ENCODE assay signal across 9 mouse cellular contexts in the genomic region with DNA sequence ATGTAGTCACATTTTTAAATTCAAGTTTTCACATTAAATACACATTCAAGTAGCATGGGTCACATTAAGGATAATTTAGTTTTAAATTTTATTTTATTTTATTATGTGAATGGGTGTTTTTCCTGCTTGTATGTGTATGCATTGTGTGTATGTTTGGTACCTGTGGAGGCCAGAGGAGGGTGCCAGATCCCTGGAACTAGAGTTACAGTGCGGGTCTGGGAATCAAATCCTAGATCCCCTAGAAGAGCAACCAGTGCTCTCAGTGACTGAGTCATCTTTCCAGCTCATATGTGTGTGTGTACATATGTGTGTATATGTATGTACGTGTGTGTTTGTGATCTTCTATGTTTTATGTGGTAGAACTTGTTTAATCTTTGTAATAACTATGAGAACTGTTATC.
DNase-seq lines count a peak whose midpoint lies in the region; ATAC-seq lines count a peak whose summit lies in the region.
"Had no signal": no experiment of that assay in that cellular context is flagged by ENCODE, and none has a peak within 500 bp of the region (broad histone marks: within the 10 kb centered on the region; RNA-seq: fewer than 3 reads in every experiment).

No protein-coding gene starts in this region.

- no peak overlapping the region for H3K4me3 ChIP-seq in hindbrain, embryonic 11.5 days (ENCODE audit: low read depth, low read length)
- no peak overlapping the region for H3K4me3 ChIP-seq in hindbrain, embryonic 16.5 days (ENCODE audit: low read length)
- no peak overlapping the region for H3K4me3 ChIP-seq in midbrain, embryonic 14.5 days (replicated peaks; ENCODE audit: low read depth, low read length)
- H3K4me3 ChIP-seq in midbrain, embryonic 15.5 days, result no peak overlapping the region
- H3K4me3 ChIP-seq in stomach, embryonic 16.5 days (replicated peaks; ENCODE audit: low read length), result no peak overlapping the region
- H3K4me3 ChIP-seq: forebrain, embryonic 10.5 days had no signal

- 94% methylated on average over 2 of the region's 2 CpGs for WGBS in hindbrain, embryonic 11.5 days
- WGBS in hindbrain, embryonic 16.5 days, result 98% methylated on average over 2 of the region's 2 CpGs
- 95% methylated on average over 2 of the region's 2 CpGs for WGBS in midbrain, embryonic 14.5 days
- 96% methylated on average over 2 of the region's 2 CpGs for WGBS in midbrain, embryonic 15.5 days
- 90% methylated on average over 2 of the region's 2 CpGs for WGBS in stomach, embryonic 16.5 days

- no peak overlapping the region for H3K4me2 ChIP-seq in hindbrain, embryonic 11.5 days (replicated peaks; ENCODE audit: low read depth, low read length)
- H3K4me2 ChIP-seq in hindbrain, embryonic 16.5 days (ENCODE audit: low read length), result no peak overlapping the region
- no peak overlapping the region for H3K4me2 ChIP-seq in midbrain, embryonic 14.5 days (ENCODE audit: low read length)
- H3K4me2 ChIP-seq in midbrain, embryonic 15.5 days, result no peak overlapping the region
- H3K4me2 ChIP-seq in stomach, embryonic 16.5 days (ENCODE audit: low read depth, low read length), result no peak overlapping the region

- peak; percentile 26 for DNase-seq in hindbrain, embryonic 11.5 days (ENCODE audit: low spot score)
- DNase-seq in midbrain, embryonic 14.5 days, result peak; percentile 16
- DNase-seq in ZHBTc4 (ENCODE audit: low read depth, low spot score), result peak; percentile 33
- DNase-seq in layer of hippocampus, adult 8-10 months (ENCODE audit: low spot score in 2 of 2), result no peak
- DNase-seq: gastrocnemius, postnatal 36 days had no signal

- no peaks in the 10 kb centered on the region for H3K36me3 ChIP-seq in hindbrain, embryonic 11.5 days (ENCODE audit: control insufficient read depth, insufficient read depth, low read length)
- no peaks in the 10 kb centered on the region for H3K36me3 ChIP-seq in hindbrain, embryonic 16.5 days (ENCODE audit: control insufficient read depth, insufficient read depth, low read length)
- no peaks in the 10 kb centered on the region for H3K36me3 ChIP-seq in midbrain, embryonic 14.5 days (ENCODE audit: control insufficient read depth, insufficient read depth, low read length)
- H3K36me3 ChIP-seq in midbrain, embryonic 15.5 days (replicated peaks), result no peaks in the 10 kb centered on the region
- H3K36me3 ChIP-seq in stomach, embryonic 16.5 days (ENCODE audit: control insufficient read depth, insufficient read depth, low read length), result no peaks in the 10 kb centered on the region
- H3K36me3 ChIP-seq: forebrain, embryonic 10.5 days had no signal

- no peak overlapping the region for H3K9ac ChIP-seq in hindbrain, embryonic 11.5 days (ENCODE audit: low read depth, low read length)
- no peak overlapping the region for H3K9ac ChIP-seq in hindbrain, embryonic 16.5 days (ENCODE audit: low read depth, low read length)
- no peak overlapping the region for H3K9ac ChIP-seq in midbrain, embryonic 14.5 days (replicated peaks; ENCODE audit: low read length)
- no peak overlapping the region for H3K9ac ChIP-seq in midbrain, embryonic 15.5 days
- no peak overlapping the region for H3K9ac ChIP-seq in stomach, embryonic 16.5 days (ENCODE audit: low read length)

- no peaks in the 10 kb centered on the region for H3K4me1 ChIP-seq in hindbrain, embryonic 11.5 days (replicated peaks; ENCODE audit: control insufficient read depth, insufficient read depth, low read length)
- H3K4me1 ChIP-seq in hindbrain, embryonic 16.5 days (ENCODE audit: control insufficient read depth, insufficient read depth, low read depth, low read length), result no peaks in the 10 kb centered on the region
- H3K4me1 ChIP-seq in midbrain, embryonic 14.5 days (ENCODE audit: control insufficient read depth, insufficient read depth, low read length), result no peaks in the 10 kb centered on the region
- H3K4me1 ChIP-seq in midbrain, embryonic 15.5 days, result no peaks in the 10 kb centered on the region
- peaks cover 9% of the 10 kb centered on the region for H3K4me1 ChIP-seq in stomach, embryonic 16.5 days (ENCODE audit: control insufficient read depth, insufficient read depth, low read length)

- no peaks in the 10 kb centered on the region for H3K27me3 ChIP-seq in hindbrain, embryonic 11.5 days (ENCODE audit: control insufficient read depth, insufficient read depth, low read length)
- no peaks in the 10 kb centered on the region for H3K27me3 ChIP-seq in hindbrain, embryonic 16.5 days (replicated peaks; ENCODE audit: control insufficient read depth, insufficient read depth, low read length)
- no peaks in the 10 kb centered on the region for H3K27me3 ChIP-seq in midbrain, embryonic 14.5 days (ENCODE audit: control insufficient read depth, insufficient read depth, low read length)
- no peaks in the 10 kb centered on the region for H3K27me3 ChIP-seq in midbrain, embryonic 15.5 days (replicated peaks)
- H3K27me3 ChIP-seq in stomach, embryonic 16.5 days (ENCODE audit: control insufficient read depth, insufficient read depth, low read length), result no peaks in the 10 kb centered on the region

- ATAC-seq in hindbrain, embryonic 11.5 days (ENCODE audit: low FRiP score), result no peak
- ATAC-seq in hindbrain, embryonic 16.5 days, result no peak
- no peak for ATAC-seq in midbrain, embryonic 14.5 days (ENCODE audit: low FRiP score, low TSS enrichment)
- ATAC-seq in midbrain, embryonic 15.5 days (replicated peaks), result no peak
- ATAC-seq in stomach, embryonic 16.5 days (ENCODE audit: insufficient read depth, low FRiP score), result no peak

- H3K9me3 ChIP-seq in hindbrain, embryonic 11.5 days (ENCODE audit: control insufficient read depth, low read length), result no peaks in the 10 kb centered on the region
- no peaks in the 10 kb centered on the region for H3K9me3 ChIP-seq in hindbrain, embryonic 16.5 days (ENCODE audit: control insufficient read depth, low read length)
- no peaks in the 10 kb centered on the region for H3K9me3 ChIP-seq in midbrain, embryonic 14.5 days (ENCODE audit: control insufficient read depth, low read length)
- H3K9me3 ChIP-seq in midbrain, embryonic 15.5 days, result no peaks in the 10 kb centered on the region
- no peaks in the 10 kb centered on the region for H3K9me3 ChIP-seq in stomach, embryonic 16.5 days (replicated peaks; ENCODE audit: control insufficient read depth, low read length)
- H3K9me3 ChIP-seq: forebrain, embryonic 10.5 days had no signal

- no peak overlapping the region for H3K27ac ChIP-seq in hindbrain, embryonic 11.5 days (ENCODE audit: low read depth, low read length)
- no peak overlapping the region for H3K27ac ChIP-seq in hindbrain, embryonic 16.5 days (ENCODE audit: low read depth, low read length)
- H3K27ac ChIP-seq in midbrain, embryonic 14.5 days (replicated peaks; ENCODE audit: low read depth, low read length), result no peak overlapping the region
- H3K27ac ChIP-seq in midbrain, embryonic 15.5 days, result no peak overlapping the region
- peak overlapping the region; percentile 67 for H3K27ac ChIP-seq in stomach, embryonic 16.5 days (ENCODE audit: low read length)

Comparison
In these comparisons a context has a peak if more than half of its experiments do, and no peak if none do; other contexts are left out.
1. DNase-seq: peak in hindbrain, embryonic 11.5 days (single experiment), midbrain, embryonic 14.5 days (single experiment) and ZHBTc4 (single experiment); none in layer of hippocampus, adult 8-10 months (0 of 2).